Mouse (Mus musculus) cerebellum, adult 9-10 months (tissue): ENCODE results near the gene Il1rapl2.
"Not testable (repeated sequence)": the region's sequence is repeated elsewhere in the genome, so short reads cannot be mapped to it uniquely, and the experiment has no call there.

ENCODE experiments used
- DNase-seq: peaks from one replicate; pipeline ENCODE4 v3.0.0; 2022

Il1rapl2 gene

GRCm38 (mm10) chrX:138209480-138209879 is 639.1 kb downstream of the Il1rapl2 start, which contains the start of gene Tex13a:
Tex13a (minus strand) TSS chrX:138209580.
- no peak for DNase-seq

GRCm38 (mm10) chrX:138234626-138235025 is 664.2 kb downstream of the Il1rapl2 start:
- no peak for DNase-seq

GRCm38 (mm10) chrX:138348736-138349135 is 778.3 kb downstream of the Il1rapl2 start:
- not testable (repeated sequence) for DNase-seq

GRCm38 (mm10) chrX:138433794-138434193 is 863.4 kb downstream of the Il1rapl2 start:
- DNase-seq = no peak

- no peak for DNase-seq
Measured at GRCm38 (mm10) chrX:138437939-138438338, 867.5 kb downstream of the Il1rapl2 start.

GRCm38 (mm10) chrX:138449856-138450255 is 879.4 kb downstream of the Il1rapl2 start:
- DNase-seq = no peak

- DNase-seq = no peak
Measured at GRCm38 (mm10) chrX:138478488-138478887, 908.1 kb downstream of the Il1rapl2 start.

- DNase-seq = no peak
Measured at GRCm38 (mm10) chrX:138500510-138500909, 930.1 kb downstream of the Il1rapl2 start.

GRCm38 (mm10) chrX:138505049-138505448 is 934.6 kb downstream of the Il1rapl2 start:
- no peak for DNase-seq

GRCm38 (mm10) chrX:138620106-138620505 is 1049.7 kb downstream of the Il1rapl2 start:
- DNase-seq = no peak

- DNase-seq = no peak
Measured at GRCm38 (mm10) chrX:138625311-138625710, 1054.9 kb downstream of the Il1rapl2 start.

GRCm38 (mm10) chrX:138722372-138722771 is 1152.0 kb downstream of the Il1rapl2 start:
- no peak for DNase-seq

- no peak for DNase-seq
Measured at GRCm38 (mm10) chrX:138800958-138801357, 1230.5 kb downstream of the Il1rapl2 start.

- DNase-seq = no peak
Measured at GRCm38 (mm10) chrX:138831876-138832275, 1261.5 kb downstream of the Il1rapl2 start.

- DNase-seq = no peak
Measured at GRCm38 (mm10) chrX:138833894-138834293, 1263.5 kb downstream of the Il1rapl2 start.

GRCm38 (mm10) chrX:138838381-138838780 is 1268.0 kb downstream of the Il1rapl2 start:
- no peak for DNase-seq
